Mouse (Mus musculus) neural tube, embryonic 13.5 days (tissue): ENCODE results near the gene Ulk1. TPM values are rescaled to one million over a fixed set of nuclear protein-coding genes. Genes with fewer than 3 reads are reported as not detected.
A peak's percentile ranks its signal among the peaks of the same experiment; 100 is the strongest.
"Not testable (repeated sequence)": the region's sequence is repeated elsewhere in the genome, so short reads cannot be mapped to it uniquely, and the experiment has no call there.

Source experiments
- ATAC-seq: fragments of 200-750 bp; cut with Nextera tagmentation; 2 replicates; pipeline ENCODE4 v1.8.0; 2017; ENCODE audit warnings: low read depth, mild to moderate bottlenecking, moderate TSS enrichment, moderate library complexity
- H3K27ac ChIP-seq: fragments of 300-500 bp; sonication (generic); replicated peaks from 2 replicates; pipeline ENCODE4 v1.5.1; 2015; ENCODE audit warnings: moderate library complexity, mild to moderate bottlenecking, inconsistent platforms
- H3K27me3 ChIP-seq: fragments of 300-500 bp; sonication (generic); 2 replicates; pipeline ENCODE4 v1.6.1; 2015; ENCODE audit warnings: mild to moderate bottlenecking, inconsistent platforms
- H3K36me3 ChIP-seq: fragments of 300-500 bp; sonication (generic); 2 replicates; pipeline ENCODE4 v1.6.1; 2015; ENCODE audit warnings: mild to moderate bottlenecking, inconsistent platforms
- H3K4me1 ChIP-seq: fragments of 300-500 bp; sonication (generic); replicated peaks from 2 replicates; pipeline ENCODE4 v1.6.1; 2015; ENCODE audit warnings: inconsistent platforms
- H3K4me2 ChIP-seq: fragments of 300-500 bp; sonication (generic); 2 replicates; pipeline ENCODE4 v1.6.1; 2015; ENCODE audit warnings: inconsistent platforms, mild to moderate bottlenecking, moderate library complexity
- H3K4me3 ChIP-seq: fragments of 300-500 bp; sonication (generic); 2 replicates; pipeline ENCODE4 v1.5.1; 2015; ENCODE audit warnings: mild to moderate bottlenecking, inconsistent platforms
- H3K9ac ChIP-seq: fragments of 300-500 bp; sonication (generic); 2 replicates; pipeline ENCODE4 v1.6.1; 2015; ENCODE audit warnings: moderate library complexity, mild to moderate bottlenecking, inconsistent platforms
- H3K9me3 ChIP-seq: fragments of 300-500 bp; sonication (generic); 2 replicates; pipeline ENCODE4 v1.6.1; 2016; ENCODE audit warnings: inconsistent platforms
- WGBS: fragments of 180-500 bp; shearing (Covaris S2); methylation state at CpG from one replicate; pipeline ENCODE4 v1.1.7; 2015; 5-methylcytosine and 5-hydroxymethylcytosine counted together
- polyA plus RNA-seq: library from polyadenylated mRNA; unstranded; fragments of >200 nt; fragmentation: Nextera tagmentation; extraction: Ambion mirVana; gene quantifications from 2 replicates; pipeline ENCODE4 v1.2.1, GENCODE M21; 2015

Ulk1 gene
- polyA plus RNA-seq = 30.3 and 33.1 TPM in 2 replicates

DNA sequence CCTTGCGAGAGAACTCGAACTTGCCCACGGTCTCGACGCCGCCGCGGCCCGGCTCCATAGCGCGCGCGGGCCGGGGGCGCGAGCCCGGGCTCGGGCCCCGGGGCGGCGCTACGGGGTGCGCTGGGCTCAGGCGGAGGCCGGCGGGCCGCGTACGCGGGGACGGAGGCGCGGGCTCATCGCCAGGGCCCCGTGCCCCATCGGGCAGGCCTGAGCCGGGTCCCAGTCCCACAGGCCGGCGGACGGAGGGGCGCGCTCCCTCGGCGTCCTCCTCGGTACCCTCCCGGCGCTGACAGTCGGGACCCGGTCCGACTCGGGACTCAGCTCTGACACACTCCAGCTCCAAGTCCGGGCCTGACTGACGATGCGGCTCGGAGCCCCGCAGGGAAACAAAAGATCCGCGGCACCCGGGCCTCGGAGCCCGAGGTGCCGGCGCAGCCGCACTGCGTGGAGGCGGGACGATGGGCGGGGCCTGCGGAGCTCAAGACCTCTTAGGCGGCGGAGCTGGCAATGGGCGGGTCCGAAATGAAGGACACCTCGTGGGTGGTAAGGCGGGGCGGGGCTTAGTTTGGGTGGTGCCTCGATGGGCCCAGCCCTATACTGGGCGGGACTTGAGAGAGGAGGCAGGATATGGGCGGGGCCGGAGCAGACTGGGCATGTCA is at the start of gene Ulk1:
Gene Ulk1, minus strand, starts transcription at position 431 of the 659 bp plus-strand sequence.
- ATAC-seq = peak; percentile 95
- Histone ChIP-seq H3K4me3 (peak within 1 kb of the TSS; percentile 93), H3K9ac (peak within 1 kb of the TSS; percentile 97), H3K27ac (peak within 1 kb of the TSS; percentile 87), H3K27me3 (no peaks in the 10 kb centered on the region; the same call in 1 of the 2 replicates), H3K9me3 (no peaks in the 10 kb centered on the region), H3K4me2 (peak within 1 kb of the TSS; percentile 100), H3K4me1 (peaks cover 45% of the 10 kb centered on the region), H3K36me3 (peaks cover 11% of the 10 kb centered on the region; the same call in 1 of the 2 replicates)
- WGBS = under 1% methylated on average over 77 of the region's 80 CpGs

- Histone ChIP-seq H3K9ac (no peak overlapping the region), H3K9me3 (no peaks in the 10 kb centered on the region), H3K4me3 (no peak overlapping the region), H3K27ac (peak overlapping the region; percentile 78), H3K4me2 (peak overlapping the region; percentile 30), H3K4me1 (no peaks in the 10 kb centered on the region), H3K27me3 (no peaks in the 10 kb centered on the region), H3K36me3 (no peaks in the 10 kb centered on the region)
- ATAC-seq = peak; percentile 56
- 51% methylated on average over 13 of the region's 13 CpGs for WGBS
Observed at GRCm38 (mm10) chr5:110859013-110859650, 49.2 kb upstream of the Ulk1 start.

DNA sequence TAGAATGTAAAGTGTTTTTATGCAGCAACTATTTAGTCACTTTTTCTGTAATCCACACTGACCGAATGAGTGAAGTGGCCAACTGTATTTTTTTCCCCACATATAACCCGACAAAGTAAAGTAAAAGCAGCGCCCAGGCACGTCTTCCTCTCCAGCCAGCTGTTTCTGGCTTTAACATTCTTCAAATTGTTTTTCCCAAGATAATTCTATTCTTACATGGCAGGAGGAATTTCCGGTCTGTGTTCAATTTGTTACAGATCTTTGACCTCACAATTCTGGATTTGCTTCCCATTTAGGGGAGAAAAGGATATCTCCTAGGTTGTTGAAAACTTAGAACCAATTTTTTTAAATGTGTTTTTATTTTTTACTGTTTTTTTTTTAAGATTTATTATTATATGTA is 47.2 kb upstream of the Ulk1 start:
- Histone ChIP-seq H3K4me2 (no peak overlapping the region), H3K9ac (no peak overlapping the region), H3K4me1 (no peaks in the 10 kb centered on the region), H3K36me3 (no peaks in the 10 kb centered on the region), H3K9me3 (no peaks in the 10 kb centered on the region), H3K27ac (no peak overlapping the region), H3K27me3 (no peaks in the 10 kb centered on the region), H3K4me3 (no peak overlapping the region)
- 91% methylated on average over 5 of the region's 5 CpGs for WGBS
- ATAC-seq = no peak

- ATAC-seq = no peak
- Histone ChIP-seq H3K27ac (no peak overlapping the region), H3K4me3 (no peak overlapping the region), H3K4me2 (no peak overlapping the region), H3K27me3 (no peaks in the 10 kb centered on the region), H3K9me3 (no peaks in the 10 kb centered on the region), H3K36me3 (no peaks in the 10 kb centered on the region), H3K9ac (no peak overlapping the region), H3K4me1 (no peaks in the 10 kb centered on the region)
- WGBS = 91% methylated on average over 1 of the region's 1 CpGs
Observed at GRCm38 (mm10) chr5:110852990-110853389, 43.1 kb upstream of the Ulk1 start.

GRCm38 (mm10) chr5:110841046-110841862 is 31.4 kb upstream of the Ulk1 start:
- Histone ChIP-seq H3K4me1 (peaks cover 16% of the 10 kb centered on the region), H3K9ac (no peak overlapping the region), H3K4me2 (peak overlapping the region; percentile 74; the same call in 1 of the 2 replicates), H3K4me3 (peak overlapping the region; percentile 60; the same call in 1 of the 2 replicates), H3K27ac (no peak overlapping the region), H3K9me3 (no peaks in the 10 kb centered on the region), H3K27me3 (no peaks in the 10 kb centered on the region), H3K36me3 (no peaks in the 10 kb centered on the region; the same call in 1 of the 2 replicates)
- 90% methylated on average over 14 of the region's 14 CpGs for WGBS
- ATAC-seq = no peak

GRCm38 (mm10) chr5:110840465-110840864 is 30.6 kb upstream of the Ulk1 start:
- no peak; the same call in 1 of the 2 replicates for ATAC-seq
- Histone ChIP-seq H3K27ac (0 out of 2 replicates have a peak overlapping the region, but pooled peaks have one; percentile 28), H3K9me3 (no peaks in the 10 kb centered on the region), H3K4me2 (peak overlapping the region; percentile 74), H3K9ac (peak overlapping the region; percentile 64), H3K36me3 (no peaks in the 10 kb centered on the region; the same call in 1 of the 2 replicates), H3K4me3 (peak overlapping the region; percentile 60), H3K27me3 (no peaks in the 10 kb centered on the region), H3K4me1 (peaks cover 16% of the 10 kb centered on the region)
- 14% methylated on average over 4 of the region's 4 CpGs for WGBS

DNA sequence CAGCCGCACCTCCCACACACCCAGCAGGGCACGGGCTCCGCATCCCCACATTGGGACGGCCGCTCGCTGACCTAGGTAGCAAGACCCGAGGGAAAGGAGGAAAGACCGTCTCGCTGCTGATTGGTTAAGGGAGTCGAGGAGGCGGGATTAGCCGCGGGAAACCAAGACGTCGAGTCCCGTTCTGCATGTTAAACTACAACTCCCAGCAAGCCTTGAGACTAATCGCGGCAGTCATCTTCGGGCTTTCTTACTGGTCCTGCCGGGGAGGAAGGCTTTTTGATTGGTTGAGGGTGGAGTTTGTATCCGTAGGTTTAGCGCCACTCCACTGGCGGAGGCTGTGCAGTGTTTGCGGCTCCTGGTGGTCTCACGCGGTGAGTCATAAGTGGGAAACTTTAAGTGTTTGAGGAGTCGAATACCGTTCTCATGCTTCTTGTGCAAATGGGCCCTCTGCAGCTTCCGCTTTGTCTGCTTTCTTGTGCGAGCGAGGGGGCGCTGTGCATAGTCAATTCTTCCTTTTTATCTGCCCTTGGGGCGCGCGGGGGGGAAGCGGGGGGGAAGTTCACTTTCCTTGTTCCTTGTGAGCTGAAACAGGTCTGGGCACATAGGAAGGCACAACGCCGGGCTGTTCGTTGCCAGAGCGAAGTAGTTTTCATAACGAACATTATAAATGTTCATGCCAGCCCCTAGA is 29.9 kb upstream of the Ulk1 start, which contains the start of the genes Hscb and Chek2:
Gene Hscb, minus strand, starts transcription at position 100 of the 688 bp plus-strand sequence.
Gene Chek2, plus strand, starts transcription at position 302 of the 688 bp plus-strand sequence.
- H3K27ac ChIP-seq = peak within 1 kb of the TSS; percentile 79
- H3K36me3 ChIP-seq = no peaks in the 10 kb centered on the region
- H3K27me3 ChIP-seq = no peaks in the 10 kb centered on the region
- under 1% methylated on average over 41 of the region's 41 CpGs for WGBS
- H3K4me3 ChIP-seq = peak within 1 kb of the TSS; percentile 60
- ATAC-seq = peak; percentile 99
- peaks cover 16% of the 10 kb centered on the region for H3K4me1 ChIP-seq
- H3K9ac ChIP-seq = peak within 1 kb of the TSS; percentile 77
- peak within 1 kb of the TSS; percentile 74 for H3K4me2 ChIP-seq
- H3K9me3 ChIP-seq = no peaks in the 10 kb centered on the region

DNA sequence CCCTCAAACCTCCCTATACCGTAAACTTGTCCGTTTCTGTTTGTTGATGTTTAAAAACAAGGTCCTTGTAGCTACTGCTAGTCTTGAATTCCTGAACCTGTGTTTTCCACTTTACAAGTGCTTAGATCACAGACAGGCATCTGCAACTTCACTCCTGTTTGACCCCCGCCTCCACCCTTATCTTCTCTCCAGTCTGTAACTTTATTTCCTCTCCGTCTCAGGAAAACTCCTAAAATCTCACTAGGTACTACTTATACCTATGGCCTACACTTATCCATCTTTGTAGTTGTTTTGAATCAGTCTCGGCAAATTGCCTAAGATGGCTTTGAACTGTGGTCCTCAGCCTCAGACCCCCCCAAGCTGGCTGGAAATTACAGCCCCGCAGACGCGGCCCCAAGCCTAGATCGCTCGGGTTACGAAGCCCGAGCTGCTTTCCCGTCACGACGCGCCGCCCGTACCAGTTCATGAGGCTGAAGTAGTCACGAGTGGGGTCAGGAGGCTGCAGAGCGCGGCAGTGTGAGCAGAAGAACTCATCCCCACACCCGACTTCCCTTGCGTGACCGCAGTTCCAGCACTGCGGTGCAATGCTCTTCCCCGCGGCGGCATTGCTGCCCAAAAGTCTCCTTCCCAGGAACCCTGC is 29.3 kb upstream of the Ulk1 start:
- no peaks in the 10 kb centered on the region for H3K27me3 ChIP-seq
- H3K9me3 ChIP-seq = no peaks in the 10 kb centered on the region
- H3K27ac ChIP-seq = peak overlapping the region; percentile 79
- H3K36me3 ChIP-seq = no peaks in the 10 kb centered on the region
- 7% methylated on average over 28 of the region's 28 CpGs for WGBS
- H3K4me2 ChIP-seq = peak overlapping the region; percentile 69
- peak; percentile 84; the same call in 1 of the 2 replicates for ATAC-seq
- peak overlapping the region; percentile 77 for H3K9ac ChIP-seq
- H3K4me1 ChIP-seq = peaks cover 16% of the 10 kb centered on the region
- peak overlapping the region; percentile 60 for H3K4me3 ChIP-seq

DNA sequence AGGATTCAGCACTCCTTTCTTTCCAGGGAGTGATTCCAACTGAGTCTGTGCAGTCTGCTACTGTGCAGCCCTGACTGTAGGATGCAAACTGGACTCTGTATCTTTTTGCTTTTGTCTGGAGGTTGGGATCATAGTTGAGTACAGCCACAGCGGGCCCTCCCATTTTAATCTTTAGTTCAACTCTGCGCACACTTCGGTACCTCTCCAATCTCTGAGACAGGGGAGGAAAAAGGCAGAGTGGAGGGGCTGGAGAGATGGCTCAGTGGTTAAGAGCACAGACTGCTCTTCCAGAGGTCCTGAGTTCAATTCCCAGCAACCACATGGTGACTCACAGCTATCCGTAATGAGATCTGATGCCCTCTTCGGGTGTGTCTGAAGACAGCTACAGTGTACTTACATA is 28.1 kb upstream of the Ulk1 start:
- H3K27ac ChIP-seq, ATAC-seq, H3K9ac ChIP-seq, H3K9me3 ChIP-seq, H3K4me3 ChIP-seq, H3K27me3 ChIP-seq, H3K4me2 ChIP-seq, H3K36me3 ChIP-seq: not testable (repeated sequence)
- peaks cover 16% of the 10 kb centered on the region for H3K4me1 ChIP-seq
- 89% methylated on average over 5 of the region's 5 CpGs for WGBS

DNA sequence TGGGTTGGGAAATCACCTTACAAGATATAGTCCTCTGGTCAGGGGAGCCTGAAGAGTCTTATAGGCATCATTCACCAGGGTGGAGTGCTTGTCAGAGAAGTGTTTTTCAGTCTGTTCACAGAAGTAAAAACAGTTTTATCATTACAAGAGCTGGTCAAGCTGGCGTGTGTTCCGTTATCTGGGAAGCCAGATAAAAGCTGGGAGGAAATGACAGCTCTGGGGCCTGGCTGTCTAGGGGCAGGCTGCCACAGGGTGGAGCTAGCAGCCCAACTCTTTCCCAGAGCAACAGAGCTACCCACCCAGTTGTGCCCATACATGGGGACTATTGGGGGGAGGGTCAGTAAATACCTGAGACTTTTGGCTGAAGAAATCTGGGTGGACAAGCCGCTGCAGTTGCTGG is 26.1 kb upstream of the Ulk1 start:
- Histone ChIP-seq H3K9ac (no peak overlapping the region), H3K4me2 (no peak overlapping the region), H3K27me3 (no peaks in the 10 kb centered on the region), H3K27ac (no peak overlapping the region), H3K36me3 (no peaks in the 10 kb centered on the region), H3K4me1 (peaks cover 16% of the 10 kb centered on the region), H3K4me3 (no peak overlapping the region), H3K9me3 (no peaks in the 10 kb centered on the region)
- WGBS = 31% methylated on average over 3 of the region's 3 CpGs
- no peak for ATAC-seq
